Mouse (Mus musculus): ENCODE data around the gene Sbk2. TPM values are rescaled to one million over a fixed set of nuclear protein-coding genes. Genes with fewer than 3 reads are reported as not detected.

Sbk2 gene
- total and polyA plus RNA-seq, 3 experiments, result 0.10 to 0.30 TPM; not detected in 1

DNA sequence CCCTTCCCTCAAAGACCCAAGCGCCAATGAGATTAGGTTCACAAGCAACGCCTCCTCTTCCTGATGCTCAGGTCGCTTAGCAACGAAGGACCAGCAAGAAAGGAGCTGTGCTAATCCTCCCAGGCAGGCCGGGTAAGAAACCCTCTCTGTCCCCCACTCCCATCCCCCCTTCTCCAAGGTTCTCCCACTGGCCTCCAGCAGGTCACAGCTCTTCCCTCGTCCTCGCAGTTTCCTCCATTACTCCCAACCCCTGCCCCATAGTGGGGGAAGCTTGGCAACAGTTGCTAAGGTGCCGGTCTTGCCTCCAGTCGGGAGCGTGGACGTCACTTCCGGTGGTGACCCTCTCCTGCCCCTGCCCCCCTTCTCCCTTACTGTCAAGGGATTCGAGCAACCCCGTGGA is 41.7 kb downstream of the Sbk2 start:
- H3K4me1 ChIP-seq (ENCODE audit: control insufficient read depth in 1 of 2, insufficient read depth in 2 of 2), result peaks cover 5 to 23% of the 10 kb centered on the region in 2 experiments
- no peak for DNase-seq (ENCODE audit: extremely low read depth)
- H3K9ac ChIP-seq (ENCODE audit: insufficient read depth, low read depth), result no peak overlapping the region
- dilution Hi-C loops (cut with MboI; ENCODE audit: extremely low pct_ligation_motif_present, extremely low pct_unique_long_range_greater_than_20kb, low sequenced_read_pairs) (no loop called here), in situ Hi-C loops (cut with MboI; ENCODE audit: low pct_ligation_motif_present, low pct_unique_long_range_greater_than_20kb, low sequenced_read_pairs) (no loop called here)
- H3K4me3 ChIP-seq (replicated peaks in 1 of 3; ENCODE audit: low read depth in 2 of 3, low read length in 2 of 3, poor library complexity in 1 of 3), result no peak overlapping the region
- TF ChIP-seq MAFK (IDR thresholded peaks at IDR 0.05; ENCODE audit: insufficient replicate concordance, low read length) (no peak), BHLHE40 (IDR thresholded peaks at IDR 0.05; ENCODE audit: low read depth, low read length) (no peak), ZNF384 (IDR thresholded peaks at IDR 0.05; ENCODE audit: low read depth, low read length) (no peak), MYC (IDR thresholded peaks at IDR 0.05; ENCODE audit: low read depth, low read length) (no peak), TBP (conservative IDR thresholded peaks at IDR 0.05; ENCODE audit: low read depth, low read length) (no peak)
- H3K27ac ChIP-seq (ENCODE audit: insufficient read depth, low read depth), result no peak overlapping the region
- H3K36me3 ChIP-seq (replicated peaks in 1 of 2; ENCODE audit: control insufficient read depth in 1 of 2, insufficient read depth in 1 of 2, low read length in 1 of 2), result peaks cover 31 to 43% of the 10 kb centered on the region in 2 experiments
- H3K27me3 ChIP-seq (replicated peaks), result no peaks in the 10 kb centered on the region
- H3K9me3 ChIP-seq (replicated peaks; ENCODE audit: low read length), result no peaks in the 10 kb centered on the region
- no peak overlapping the region for H3K4me2 ChIP-seq (ENCODE audit: insufficient read depth, low read depth, poor library complexity, severe bottlenecking)
- H3K79me2 ChIP-seq (replicated peaks; ENCODE audit: control insufficient read depth, extremely low read depth, insufficient read depth, poor library complexity, severe bottlenecking), result no peaks in the 10 kb centered on the region

DNA sequence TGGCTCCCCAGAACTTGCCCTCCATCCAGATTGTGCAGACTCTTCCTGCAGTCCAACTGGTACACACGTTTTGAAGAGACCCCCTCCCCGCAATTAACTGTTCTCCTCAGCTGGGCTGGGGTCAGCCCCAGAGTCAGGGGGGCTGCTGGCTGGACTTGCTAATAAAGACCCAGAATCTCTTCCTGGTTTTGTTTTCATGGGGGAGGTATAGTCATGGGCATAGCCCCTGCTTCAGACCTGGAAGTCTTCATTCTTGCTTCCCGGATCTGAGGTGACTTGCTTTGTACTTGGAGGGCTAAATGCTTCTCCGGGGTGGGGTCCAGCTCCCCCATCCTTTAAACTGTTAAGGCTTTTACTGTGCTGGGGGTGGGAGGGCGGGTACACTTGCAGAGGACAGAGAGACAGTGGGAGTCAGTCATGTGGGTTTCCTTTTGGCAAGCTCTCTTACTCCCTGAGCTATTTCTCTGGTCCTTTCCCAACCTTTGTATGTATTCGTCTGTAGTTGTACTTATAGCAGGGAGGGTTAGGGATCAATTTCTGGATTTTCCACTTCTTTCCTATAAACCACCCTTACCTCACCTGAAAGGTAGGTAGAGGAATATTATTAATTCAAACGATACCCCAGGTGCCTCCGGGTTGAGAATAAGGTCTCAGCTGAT is 42.3 kb downstream of the Sbk2 start, which contains the start of gene Nat14:
Gene Nat14, plus strand, starts transcription at position 205 of the 659 bp plus-strand sequence.
- DNase-seq (ENCODE audit: extremely low read depth), result no peak
- no peak within 1 kb of the TSS for H3K9ac ChIP-seq (ENCODE audit: insufficient read depth, low read depth)
- dilution Hi-C loops (cut with MboI; ENCODE audit: extremely low pct_ligation_motif_present, extremely low pct_unique_long_range_greater_than_20kb, low sequenced_read_pairs), result no loop called here
- no peak within 1 kb of the TSS for H3K27ac ChIP-seq (ENCODE audit: insufficient read depth, low read depth)
- H3K4me3 ChIP-seq (replicated peaks in 1 of 3; ENCODE audit: low read depth in 2 of 3, low read length in 2 of 3, poor library complexity in 1 of 3), result no peak within 1 kb of the TSS
- no peaks in the 10 kb centered on the region for H3K9me3 ChIP-seq (replicated peaks; ENCODE audit: low read length)
- H3K79me2 ChIP-seq (replicated peaks; ENCODE audit: control insufficient read depth, extremely low read depth, insufficient read depth, poor library complexity, severe bottlenecking), result no peaks in the 10 kb centered on the region
- in situ Hi-C loops (cut with MboI; ENCODE audit: low pct_ligation_motif_present, low pct_unique_long_range_greater_than_20kb, low sequenced_read_pairs), result no loop called here
- peaks cover 34 to 47% of the 10 kb centered on the region in 2 experiments for H3K36me3 ChIP-seq (replicated peaks in 1 of 2; ENCODE audit: control insufficient read depth in 1 of 2, insufficient read depth in 1 of 2, low read length in 1 of 2)
- H3K4me2 ChIP-seq (ENCODE audit: insufficient read depth, low read depth, poor library complexity, severe bottlenecking), result no peak within 1 kb of the TSS
- peaks cover 5 to 26% of the 10 kb centered on the region in 2 experiments for H3K4me1 ChIP-seq (ENCODE audit: control insufficient read depth in 1 of 2, insufficient read depth in 2 of 2)
- H3K27me3 ChIP-seq (replicated peaks), result no peaks in the 10 kb centered on the region
- TF ChIP-seq NRF1 (IDR thresholded peaks at IDR 0.05; ENCODE audit: low read depth, low read length) (no peak), PAX5 (IDR thresholded peaks at IDR 0.05; ENCODE audit: low read length) (no peak), MAZ (IDR thresholded peaks at IDR 0.05; ENCODE audit: low read depth, low read length) (no peak), JUN (IDR thresholded peaks at IDR 0.05; ENCODE audit: insufficient read depth, low read depth, low read length) (no peak), IRF4 (IDR thresholded peaks at IDR 0.05; ENCODE audit: low read depth, low read length) (no peak), ELF1 (IDR thresholded peaks at IDR 0.05; ENCODE audit: low read depth, low read length) (no peak), ZKSCAN1 (IDR thresholded peaks at IDR 0.05; ENCODE audit: borderline replicate concordance, low read depth, low read length) (no peak), GABPA (IDR thresholded peaks at IDR 0.05; ENCODE audit: insufficient replicate concordance, low read depth, low read length) (no peak), ETS1 (conservative IDR thresholded peaks at IDR 0.05; ENCODE audit: low read depth, low read length) (no peak), UBTF (IDR thresholded peaks at IDR 0.05; ENCODE audit: low read depth, low read length) (no peak), TCF12 (IDR thresholded peaks at IDR 0.05; ENCODE audit: low read depth, low read length) (no peak), CHD2 (IDR thresholded peaks at IDR 0.05; ENCODE audit: low read length) (no peak), MXI1 (IDR thresholded peaks at IDR 0.05; ENCODE audit: low read depth, low read length) (no peak), MEF2A (IDR thresholded peaks at IDR 0.05; ENCODE audit: borderline replicate concordance, low read depth, low read length) (no peak), ZMIZ1 (IDR thresholded peaks at IDR 0.05; ENCODE audit: low read depth, low read length) (no peak)
